Mouse (Mus musculus) MN1 (cell line): ENCODE results near the gene Pnkd.
A peak's percentile ranks its signal among the peaks of the same experiment; 100 is the strongest.
"Not testable (repeated sequence)": the region's sequence is repeated elsewhere in the genome, so short reads cannot be mapped to it uniquely, and the experiment has no call there.

Experiments used
- DNase-seq: peaks from one replicate; pipeline ENCODE4 v3.0.0-alpha.2; 2016; ENCODE audit warnings: low spot score

Pnkd gene

GRCm38 (mm10) chr1:74278988-74279387 lies 5.7 kb upstream of the Pnkd start:
- DNase-seq, result no peak

GRCm38 (mm10) chr1:74280591-74281325 lies 4.0 kb upstream of the Pnkd start:
- DNase-seq, result no peak

GRCm38 (mm10) chr1:74281372-74281771 lies 3.4 kb upstream of the Pnkd start:
- no peak for DNase-seq

GRCm38 (mm10) chr1:74281886-74282285 lies 2.8 kb upstream of the Pnkd start:
- no peak for DNase-seq

GRCm38 (mm10) chr1:74282896-74283625 lies 1.7 kb upstream of the Pnkd start:
- no peak for DNase-seq

GRCm38 (mm10) chr1:74283686-74284463 lies 855 bp upstream of the Pnkd start:
- peak; percentile 73 for DNase-seq

GRCm38 (mm10) chr1:74285212-74286010 lies 681 bp downstream of the Pnkd start:
- DNase-seq, result peak; percentile 60

GRCm38 (mm10) chr1:74286869-74287607 lies 2.3 kb downstream of the Pnkd start:
- not testable (repeated sequence) for DNase-seq

GRCm38 (mm10) chr1:74288327-74288726 lies 3.6 kb downstream of the Pnkd start:
- DNase-seq, result no peak

- DNase-seq, result no peak
These were observed 4.5 kb downstream of the Pnkd start for GRCm38 (mm10) chr1:74289248-74289647.

- DNase-seq, result no peak
These were observed 5.0 kb downstream of the Pnkd start for GRCm38 (mm10) chr1:74289740-74290139.

GRCm38 (mm10) chr1:74290141-74290540 lies 5.4 kb downstream of the Pnkd start:
- DNase-seq, result no peak

GRCm38 (mm10) chr1:74292331-74293020 lies 7.7 kb downstream of the Pnkd start:
- no peak for DNase-seq

GRCm38 (mm10) chr1:74293306-74293960 lies 8.7 kb downstream of the Pnkd start:
- DNase-seq, result no peak

- DNase-seq, result no peak
These were observed 9.4 kb downstream of the Pnkd start for GRCm38 (mm10) chr1:74294090-74294643.

- peak; percentile 54 for DNase-seq
These were observed 10.2 kb downstream of the Pnkd start for GRCm38 (mm10) chr1:74294733-74295455.

GRCm38 (mm10) chr1:74295456-74296171 lies 10.9 kb downstream of the Pnkd start:
- DNase-seq, result peak; percentile 96

GRCm38 (mm10) chr1:74296477-74296876 lies 11.7 kb downstream of the Pnkd start:
- peak; percentile 38 for DNase-seq
